Mouse (Mus musculus): ENCODE measurements at regions not wholly inside any gene's neighbourhood (a gene's known extent, or its start where the extent isn't known, plus 50 kb on each side); places are given as distances from the start of the nearest gene placed in this dataset.

DNA sequence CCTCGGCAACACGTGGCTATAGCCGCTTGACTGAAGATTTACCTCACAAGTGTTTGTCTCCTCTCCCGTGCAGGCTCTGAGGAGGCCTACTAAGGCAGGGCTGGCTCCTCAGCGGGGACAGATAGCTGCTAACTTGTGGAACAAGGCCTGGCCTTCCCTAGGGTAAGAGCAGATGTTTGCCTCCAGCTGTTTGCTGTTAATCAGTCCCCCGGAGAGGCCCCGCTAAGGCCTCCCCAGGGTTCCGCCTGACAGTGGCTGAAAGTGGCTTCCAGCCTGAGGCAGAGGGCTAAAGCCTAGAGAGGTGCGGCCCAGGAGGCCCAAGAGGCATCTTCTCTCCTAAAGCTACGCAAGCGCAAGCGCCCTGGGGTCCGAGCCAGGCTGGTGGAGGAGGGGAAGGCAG lies 52.1 kb upstream of the Dlx4 start:
- Histone ChIP-seq H3K36me3 (ENCODE audit: control insufficient read depth, insufficient read depth, low read length, poor library complexity, severe bottlenecking) (no peaks in the 10 kb centered on the region), H3K9me3 (replicated peaks; ENCODE audit: control insufficient read depth, insufficient read depth, low read length, poor library complexity, severe bottlenecking) (no peaks in the 10 kb centered on the region), H3K4me1 (ENCODE audit: control insufficient read depth, insufficient read depth, low read length) (no peaks in the 10 kb centered on the region), H3K27ac (ENCODE audit: insufficient read depth, low read length) (no peak overlapping the region), H3K27me3 (ENCODE audit: control insufficient read depth, insufficient read depth, low read length, poor library complexity, severe bottlenecking) (peaks cover 4% of the 10 kb centered on the region; the same call in 1 of the 2 replicates), H3K4me3 (ENCODE audit: low read depth, low read length) (no peak overlapping the region), H3K9ac (ENCODE audit: low read depth, poor library complexity, severe bottlenecking) (no peak overlapping the region)
- no peak for TF ChIP-seq POLR2A (IDR thresholded peaks at IDR 0.05; ENCODE audit: insufficient read depth, low read length)

DNA sequence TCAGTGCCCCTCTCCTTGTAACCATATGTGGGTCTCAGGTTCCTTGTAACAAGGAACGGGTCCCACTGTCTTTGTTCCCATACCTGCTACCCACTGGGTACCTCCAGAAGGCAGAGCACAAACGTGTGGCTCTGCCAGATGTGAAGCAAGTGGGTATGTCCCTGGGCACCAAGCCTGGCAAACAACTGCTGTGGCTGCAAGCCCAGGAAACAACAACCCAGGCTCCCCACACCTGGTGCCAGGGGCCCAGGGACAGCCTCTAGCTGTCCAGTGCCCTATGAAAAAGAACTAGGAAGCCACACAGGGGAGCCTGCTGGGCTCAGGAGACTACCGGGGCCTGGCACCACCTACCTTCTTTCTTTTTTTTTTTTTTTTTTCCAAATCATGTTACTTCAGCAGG lies 54.9 kb upstream of the Dlx4 start:
- TF ChIP-seq POLR2A (IDR thresholded peaks at IDR 0.05; ENCODE audit: insufficient read depth, low read length): no peak
- TF ChIP-seq EP300 (IDR thresholded peaks at IDR 0.05; ENCODE audit: insufficient read depth, low read depth, low read length): no peak
- TF ChIP-seq CTCF (IDR thresholded peaks at IDR 0.05; ENCODE audit: low read depth, low read length): no peak
- Histone ChIP-seq H3K9me3 (replicated peaks; ENCODE audit: control insufficient read depth, insufficient read depth, low read length, poor library complexity, severe bottlenecking) (no peaks in the 10 kb centered on the region), H3K27me3 (ENCODE audit: control insufficient read depth, insufficient read depth, low read length, poor library complexity, severe bottlenecking) (peaks cover 4% of the 10 kb centered on the region; the same call in 1 of the 2 replicates), H3K36me3 (ENCODE audit: control insufficient read depth, insufficient read depth, low read length, poor library complexity, severe bottlenecking) (no peaks in the 10 kb centered on the region), H3K4me1 (ENCODE audit: control insufficient read depth, insufficient read depth, low read length) (no peaks in the 10 kb centered on the region), H3K4me3 (ENCODE audit: low read depth, low read length) (no peak overlapping the region), H3K27ac (ENCODE audit: insufficient read depth, low read length) (no peak overlapping the region), H3K9ac (ENCODE audit: low read depth, poor library complexity, severe bottlenecking) (no peak overlapping the region)

DNA sequence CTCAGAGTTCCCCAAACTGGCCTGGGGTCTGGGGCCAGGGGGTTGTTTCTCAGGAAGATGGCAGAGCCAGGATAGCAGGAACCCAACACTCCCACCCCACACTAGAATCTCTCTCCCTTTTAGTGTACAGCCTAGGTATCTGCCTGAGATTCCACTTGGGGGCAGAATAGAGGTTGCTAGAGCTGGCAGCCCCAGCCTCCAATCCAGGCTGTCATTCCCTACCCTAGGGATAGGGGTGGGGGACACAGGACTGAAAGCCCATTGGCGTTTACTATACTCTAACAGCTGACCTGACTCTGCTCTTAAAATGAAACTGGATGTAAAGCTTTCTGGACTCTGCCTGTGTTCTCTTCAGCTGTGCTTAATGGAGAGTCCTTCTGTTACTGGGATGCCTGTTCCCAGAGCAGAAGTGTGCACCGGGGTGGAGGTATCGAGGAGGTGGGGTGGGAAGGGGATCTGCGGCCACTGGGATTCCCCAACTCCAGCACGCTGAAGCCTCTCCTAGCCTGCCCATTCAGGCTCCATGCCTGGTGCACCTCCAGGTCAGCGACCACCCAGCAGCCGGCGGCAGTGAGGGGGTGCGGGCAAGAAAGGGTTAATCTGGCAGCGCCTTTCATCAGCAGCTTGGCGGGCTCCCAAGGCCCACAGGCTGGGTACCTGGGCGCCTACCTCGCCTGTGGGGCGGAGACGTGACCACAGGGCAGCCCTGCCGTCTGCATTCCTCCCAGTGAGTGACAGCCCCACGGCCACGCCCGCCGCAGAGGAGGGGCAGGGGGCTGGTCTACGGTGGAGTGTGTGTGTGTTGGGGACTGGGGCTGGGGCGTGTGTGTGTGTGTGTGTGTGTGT lies 50.9 kb upstream of the Tac4 start:
- H3K9me3 ChIP-seq (replicated peaks; ENCODE audit: control insufficient read depth, insufficient read depth, low read length, poor library complexity, severe bottlenecking): no peaks in the 10 kb centered on the region
- H3K27ac ChIP-seq (ENCODE audit: insufficient read depth, low read length): no peak overlapping the region
- TF ChIP-seq CTCF (IDR thresholded peaks at IDR 0.05; ENCODE audit: low read depth, low read length): peak; percentile 9
- no peak for TF ChIP-seq POLR2A (IDR thresholded peaks at IDR 0.05; ENCODE audit: insufficient read depth, low read length)
- H3K9ac ChIP-seq (ENCODE audit: low read depth, poor library complexity, severe bottlenecking): no peak overlapping the region
- H3K4me3 ChIP-seq (ENCODE audit: low read depth, low read length): peak overlapping the region; percentile 17
- H3K4me1 ChIP-seq (ENCODE audit: control insufficient read depth, insufficient read depth, low read length): peaks cover 9% of the 10 kb centered on the region
- H3K36me3 ChIP-seq (ENCODE audit: control insufficient read depth, insufficient read depth, low read length, poor library complexity, severe bottlenecking): no peaks in the 10 kb centered on the region
- H3K27me3 ChIP-seq (ENCODE audit: control insufficient read depth, insufficient read depth, low read length, poor library complexity, severe bottlenecking): no peaks in the 10 kb centered on the region

DNA sequence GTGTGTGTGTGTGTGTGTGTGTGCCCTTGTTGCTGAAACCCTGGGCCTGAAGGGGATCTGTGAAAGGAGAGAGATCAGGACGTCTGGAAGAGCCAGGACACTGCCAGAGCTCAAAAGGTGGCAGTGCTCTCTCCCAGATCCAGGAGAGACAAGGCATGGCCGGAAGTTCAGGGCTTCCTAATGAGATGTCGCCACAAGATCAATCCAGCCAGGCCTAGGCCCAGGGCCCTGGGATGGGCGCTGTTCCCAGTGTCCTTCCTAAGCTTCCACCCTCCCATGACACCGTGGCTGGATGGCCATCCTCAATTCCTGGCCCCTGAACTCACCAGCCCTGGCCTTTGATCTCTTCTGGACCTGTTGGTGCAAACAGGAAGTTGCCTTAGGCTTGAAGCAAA lies 50.3 kb upstream of the Tac4 start:
- Histone ChIP-seq H3K27ac (ENCODE audit: insufficient read depth, low read length) (no peak overlapping the region), H3K36me3 (ENCODE audit: control insufficient read depth, insufficient read depth, low read length, poor library complexity, severe bottlenecking) (no peaks in the 10 kb centered on the region), H3K4me1 (ENCODE audit: control insufficient read depth, insufficient read depth, low read length) (peaks cover 12% of the 10 kb centered on the region), H3K9me3 (replicated peaks; ENCODE audit: control insufficient read depth, insufficient read depth, low read length, poor library complexity, severe bottlenecking) (no peaks in the 10 kb centered on the region), H3K27me3 (ENCODE audit: control insufficient read depth, insufficient read depth, low read length, poor library complexity, severe bottlenecking) (no peaks in the 10 kb centered on the region), H3K4me3 (ENCODE audit: low read depth, low read length) (peak overlapping the region; percentile 17; the same call in 1 of the 2 replicates), H3K9ac (ENCODE audit: low read depth, poor library complexity, severe bottlenecking) (0 out of 2 replicates have a peak overlapping the region, but pooled peaks have one; percentile 17)
- TF ChIP-seq POLR2A (IDR thresholded peaks at IDR 0.05; ENCODE audit: insufficient read depth, low read length) (no peak), CTCF (IDR thresholded peaks at IDR 0.05; ENCODE audit: low read depth, low read length) (no peak), EP300 (IDR thresholded peaks at IDR 0.05; ENCODE audit: insufficient read depth, low read depth, low read length) (no peak)
